Mouse (Mus musculus): ENCODE data around the gene Lhfpl4. TPM values are rescaled to one million over a fixed set of nuclear protein-coding genes. Genes with fewer than 3 reads are reported as not detected.
A peak's percentile ranks its signal among the peaks of the same experiment; 100 is the strongest.

The Lhfpl4 gene
- total and polyA plus RNA-seq, 3 experiments: 3.2 to 8.9 (median 7.1) TPM

DNA sequence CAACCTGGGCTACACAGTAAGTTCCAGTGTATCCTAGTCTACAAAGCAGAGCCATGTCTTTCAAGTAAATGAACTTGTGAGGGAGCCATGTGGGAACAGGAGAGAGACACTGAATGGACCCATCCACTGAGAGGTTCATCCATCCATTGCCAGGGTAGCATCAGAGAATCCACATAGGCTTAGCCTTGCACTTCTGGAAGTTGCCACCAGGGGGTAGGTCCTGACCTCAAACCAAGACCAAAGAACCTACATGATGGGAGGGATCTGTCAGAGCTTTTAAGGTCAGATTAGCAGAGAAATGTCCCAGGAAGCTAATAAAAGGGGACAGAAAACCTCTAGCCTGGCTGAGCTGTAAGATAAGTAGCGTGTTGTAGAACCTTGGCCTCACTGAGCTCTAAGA lies 22.6 kb downstream of the Lhfpl4 start:
- H3K4me3 ChIP-seq (replicated peaks in 1 of 3; ENCODE audit: low read depth in 2 of 3, low read length in 2 of 3, poor library complexity in 1 of 3): no peak overlapping the region
- TF ChIP-seq CTCF (conservative IDR thresholded peaks at IDR 0.05 in 1 of 2, IDR thresholded peaks at IDR 0.05 in 1 of 2; ENCODE audit: low read depth in 2 of 2, low read length in 2 of 2) (peak; percentile 90 to 94), SMC3 (IDR thresholded peaks at IDR 0.05; ENCODE audit: low read depth, low read length) (peak; percentile 92), MAFK (IDR thresholded peaks at IDR 0.05; ENCODE audit: insufficient replicate concordance, low read length) (no peak), ZC3H11A (IDR thresholded peaks at IDR 0.05; ENCODE audit: low read depth, low read length) (peak; percentile 40), RAD21 (IDR thresholded peaks at IDR 0.05; ENCODE audit: low read depth, low read length) (peak; percentile 90)
- H3K79me2 ChIP-seq (replicated peaks; ENCODE audit: control insufficient read depth, extremely low read depth, insufficient read depth, poor library complexity, severe bottlenecking): no peaks in the 10 kb centered on the region
- peaks cover 0 to 23% of the 10 kb centered on the region in 2 experiments for H3K36me3 ChIP-seq (replicated peaks in 1 of 2; ENCODE audit: control insufficient read depth in 1 of 2, insufficient read depth in 1 of 2, low read length in 1 of 2)
- DNase-seq (ENCODE audit: extremely low read depth): peak; percentile 87
- H3K27ac ChIP-seq (ENCODE audit: insufficient read depth, low read depth): no peak overlapping the region
- H3K9me3 ChIP-seq (replicated peaks; ENCODE audit: low read length): no peaks in the 10 kb centered on the region
- in situ Hi-C loops (cut with MboI; ENCODE audit: low pct_ligation_motif_present, low pct_unique_long_range_greater_than_20kb, low sequenced_read_pairs): loop anchor here (5.0 kb wide), 2 partner anchors 65 to 130 kb away; partner anchors contain the start of gene Mtmr14
- no peaks in the 10 kb centered on the region for H3K27me3 ChIP-seq (replicated peaks)
- dilution Hi-C loops (cut with MboI; ENCODE audit: extremely low pct_ligation_motif_present, extremely low pct_unique_long_range_greater_than_20kb, low sequenced_read_pairs): no loop called here
- H3K4me2 ChIP-seq (ENCODE audit: insufficient read depth, low read depth, poor library complexity, severe bottlenecking): no peak overlapping the region
- peaks cover 9 to 17% of the 10 kb centered on the region in 2 experiments for H3K4me1 ChIP-seq (ENCODE audit: control insufficient read depth in 1 of 2, insufficient read depth in 2 of 2)
- no peak overlapping the region for H3K9ac ChIP-seq (ENCODE audit: insufficient read depth, low read depth)

DNA sequence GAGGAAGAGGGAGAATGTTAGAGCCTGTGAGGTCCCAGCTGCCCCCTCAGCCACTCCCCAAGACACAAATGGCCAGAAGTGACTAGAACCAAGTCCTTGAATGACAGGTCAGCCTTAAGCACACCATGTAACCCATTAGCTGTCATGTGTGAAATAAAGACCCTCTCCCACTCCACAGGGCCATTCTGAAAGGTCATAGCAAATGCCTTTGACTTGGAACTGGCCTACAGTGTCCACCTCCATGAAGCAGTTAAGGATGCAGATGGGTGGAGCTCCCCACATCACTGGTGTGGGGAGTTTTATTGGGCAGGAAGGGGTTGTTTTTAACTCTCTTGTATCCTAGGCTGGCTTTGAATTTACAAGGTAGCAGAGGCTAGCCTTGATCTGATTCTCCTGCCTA lies 23.2 kb downstream of the Lhfpl4 start:
- no peak overlapping the region for H3K4me2 ChIP-seq (ENCODE audit: insufficient read depth, low read depth, poor library complexity, severe bottlenecking)
- no peak overlapping the region for H3K4me3 ChIP-seq (replicated peaks in 1 of 3; ENCODE audit: low read depth in 2 of 3, low read length in 2 of 3, poor library complexity in 1 of 3)
- H3K79me2 ChIP-seq (replicated peaks; ENCODE audit: control insufficient read depth, extremely low read depth, insufficient read depth, poor library complexity, severe bottlenecking): no peaks in the 10 kb centered on the region
- peaks cover 9 to 17% of the 10 kb centered on the region in 2 experiments for H3K4me1 ChIP-seq (ENCODE audit: control insufficient read depth in 1 of 2, insufficient read depth in 2 of 2)
- in situ Hi-C loops (cut with MboI; ENCODE audit: low pct_ligation_motif_present, low pct_unique_long_range_greater_than_20kb, low sequenced_read_pairs): loop anchor here (5.0 kb wide), 2 partner anchors 65 to 130 kb away; partner anchors contain the start of gene Mtmr14
- dilution Hi-C loops (cut with MboI; ENCODE audit: extremely low pct_ligation_motif_present, extremely low pct_unique_long_range_greater_than_20kb, low sequenced_read_pairs): no loop called here
- peaks cover 0 to 25% of the 10 kb centered on the region in 2 experiments for H3K36me3 ChIP-seq (replicated peaks in 1 of 2; ENCODE audit: control insufficient read depth in 1 of 2, insufficient read depth in 1 of 2, low read length in 1 of 2)
- no peak for DNase-seq (ENCODE audit: extremely low read depth)
- no peaks in the 10 kb centered on the region for H3K27me3 ChIP-seq (replicated peaks)
- H3K9me3 ChIP-seq (replicated peaks; ENCODE audit: low read length): no peaks in the 10 kb centered on the region
- no peak overlapping the region for H3K9ac ChIP-seq (ENCODE audit: insufficient read depth, low read depth)
- TF ChIP-seq ELF1 (IDR thresholded peaks at IDR 0.05; ENCODE audit: low read depth, low read length) (no peak), USF1 (IDR thresholded peaks at IDR 0.05; ENCODE audit: low read depth, low read length) (no peak), SMC3 (IDR thresholded peaks at IDR 0.05; ENCODE audit: low read depth, low read length) (no peak), NRF1 (IDR thresholded peaks at IDR 0.05; ENCODE audit: low read depth, low read length) (no peak), MYC (IDR thresholded peaks at IDR 0.05; ENCODE audit: low read depth, low read length) (no peak), NELFE (IDR thresholded peaks at IDR 0.05; ENCODE audit: low read depth, low read length) (no peak), CTCF (conservative IDR thresholded peaks at IDR 0.05 in 1 of 2, IDR thresholded peaks at IDR 0.05 in 1 of 2; ENCODE audit: low read depth in 2 of 2, low read length in 2 of 2) (no peak), MXI1 (IDR thresholded peaks at IDR 0.05; ENCODE audit: low read depth, low read length) (no peak), MAZ (IDR thresholded peaks at IDR 0.05; ENCODE audit: low read depth, low read length) (no peak), IRF4 (IDR thresholded peaks at IDR 0.05; ENCODE audit: low read depth, low read length) (no peak), ETS1 (conservative IDR thresholded peaks at IDR 0.05; ENCODE audit: low read depth, low read length) (no peak), ZNF384 (IDR thresholded peaks at IDR 0.05; ENCODE audit: low read depth, low read length) (no peak), POLR2A (IDR thresholded peaks at IDR 0.05; ENCODE audit: low read depth, low read length) (no peak), BHLHE40 (IDR thresholded peaks at IDR 0.05; ENCODE audit: low read depth, low read length) (no peak), MAFK (IDR thresholded peaks at IDR 0.05; ENCODE audit: insufficient replicate concordance, low read length) (no peak), ZC3H11A (IDR thresholded peaks at IDR 0.05; ENCODE audit: low read depth, low read length) (no peak), E2F4 (IDR thresholded peaks at IDR 0.05; ENCODE audit: insufficient replicate concordance, low read depth, low read length) (no peak), RAD21 (IDR thresholded peaks at IDR 0.05; ENCODE audit: low read depth, low read length) (no peak), EP300 (IDR thresholded peaks at IDR 0.05; ENCODE audit: low read length) (no peak)
- H3K27ac ChIP-seq (ENCODE audit: insufficient read depth, low read depth): no peak overlapping the region

Data from CH12.LX (cell line).